Mouse (Mus musculus) erythroblast, embryonic 14.5 days (primary cell): Measurements from ENCODE around the gene Cycs.

Experiments used
- GATA1 ChIP-seq: IDR thresholded peaks from 2 replicates; pipeline ENCODE4 v1.6.1; 2012; ENCODE audit warnings: low read length, inconsistent platforms, mixed read lengths
- TAL1 ChIP-seq: IDR thresholded peaks from 3 replicates; pipeline ENCODE4 v1.6.1; 2012; ENCODE audit warnings: low read length, inconsistent platforms, mixed read lengths

DNA sequence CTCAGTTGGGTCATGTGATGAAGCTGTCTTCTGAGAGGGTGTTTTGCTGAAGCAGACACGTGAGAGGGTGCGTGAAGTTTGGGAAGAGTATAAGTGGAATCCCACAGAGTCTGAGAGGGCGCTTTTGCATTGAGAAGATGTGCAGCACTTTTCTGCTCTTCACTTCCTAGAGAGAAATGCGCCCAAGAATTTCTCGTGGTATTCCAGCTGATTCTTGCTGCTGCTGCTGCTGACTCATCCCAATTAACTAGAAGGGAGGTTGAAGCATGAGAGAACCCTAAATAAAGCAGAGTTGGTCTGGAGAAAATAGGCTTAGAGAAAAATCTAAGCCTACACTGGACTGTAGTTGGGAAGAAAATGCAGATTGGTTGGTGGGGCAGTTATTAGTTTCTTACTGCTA is 17.3 kb downstream of the Cycs start:
- TF ChIP-seq GATA1 (no peak), TAL1 (no peak)
